Mouse (Mus musculus): ENCODE measurements at regions not wholly inside any gene's neighbourhood (a gene's known extent, or its start where the extent isn't known, plus 50 kb on each side); places are given as distances from the start of the nearest gene placed in this dataset.

- peak; percentile 69 for DNase-seq (ENCODE audit: extremely low spot score)
These were observed 56.3 kb upstream of the Mctp2 start for GRCm38 (mm10) chr7:72362690-72363089.

GRCm38 (mm10) chr7:72391323-72391722 is 84.9 kb upstream of the Mctp2 start:
- DNase-seq (ENCODE audit: extremely low spot score): peak; percentile 54

DNA sequence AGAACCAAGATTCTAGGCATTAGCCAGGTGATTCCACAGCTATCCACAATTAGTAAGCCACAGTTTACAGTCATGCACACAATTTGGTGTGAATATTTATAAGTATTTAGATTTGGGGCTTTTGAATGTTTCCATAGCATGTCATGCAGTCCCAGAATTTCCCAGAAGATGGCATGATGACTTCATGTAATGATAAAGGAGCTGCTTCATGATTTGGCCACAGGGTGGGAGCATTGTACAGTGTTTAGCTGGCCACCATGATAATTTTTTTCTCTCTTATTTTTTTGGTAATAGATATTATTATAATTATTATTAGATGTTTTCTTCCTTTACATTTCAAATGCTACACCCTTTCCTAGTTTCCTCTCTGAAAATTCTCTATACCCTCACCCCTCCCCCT is 93.6 kb upstream of the Mctp2 start:
- DNase-seq (ENCODE audit: extremely low spot score): peak; percentile 47

GRCm38 (mm10) chr7:72406131-72406530 is 99.7 kb upstream of the Mctp2 start:
- DNase-seq (ENCODE audit: extremely low spot score): no peak

DNA sequence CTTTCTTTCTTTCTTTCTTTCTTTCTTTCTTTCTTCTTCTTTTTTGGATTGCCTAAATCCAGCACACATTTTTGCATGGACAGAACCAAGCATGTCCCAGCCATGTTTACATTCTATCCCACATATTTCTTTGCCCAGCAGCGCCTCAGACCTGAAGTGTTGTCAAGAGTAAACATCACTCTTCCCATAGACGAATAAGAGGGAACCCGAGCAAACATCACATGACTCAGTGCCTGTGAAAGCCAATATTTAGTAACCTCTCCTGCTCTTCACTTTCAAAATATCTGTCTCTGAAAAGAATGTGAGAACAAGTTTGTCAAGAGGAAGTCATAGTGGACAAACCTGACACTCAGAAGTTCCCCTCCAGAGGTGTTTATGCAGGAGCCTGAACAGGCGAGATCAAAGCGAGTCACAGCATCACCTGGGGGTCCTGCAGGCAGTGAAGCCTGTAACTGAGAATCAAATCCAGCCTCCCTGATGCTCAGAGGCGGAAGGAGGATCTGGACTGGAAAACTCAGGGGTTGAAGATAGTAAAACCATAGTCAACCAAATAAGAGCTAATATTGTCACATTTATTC is 102.1 kb upstream of the Mctp2 start:
- no peak for DNase-seq (ENCODE audit: extremely low spot score)

GRCm38 (mm10) chr7:72438552-72438951 is 132.1 kb upstream of the Mctp2 start:
- no peak for DNase-seq (ENCODE audit: extremely low spot score)

DNA sequence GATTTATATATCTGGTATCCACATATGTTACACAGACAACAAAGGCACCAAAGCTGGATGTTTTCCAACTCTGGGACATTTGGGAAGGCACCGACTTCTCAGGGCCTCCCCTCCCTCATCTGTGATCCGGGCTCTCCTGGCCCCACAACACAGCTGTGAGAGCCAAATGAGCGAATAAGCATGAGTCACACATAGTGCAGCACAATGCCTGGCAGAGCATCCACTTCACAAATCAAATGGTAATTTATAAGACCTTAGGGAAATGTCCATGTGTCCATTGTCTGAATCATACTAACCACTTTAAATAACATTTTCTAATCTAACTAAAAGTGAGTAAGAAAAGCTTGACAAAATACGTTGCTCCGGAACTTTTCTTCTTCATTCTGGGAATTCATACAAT is 135.6 kb upstream of the Mctp2 start:
- no peak for DNase-seq (ENCODE audit: extremely low spot score)

- no peak for DNase-seq (ENCODE audit: extremely low spot score)
These were observed 137.6 kb upstream of the Mctp2 start for GRCm38 (mm10) chr7:72444016-72444415.

- no peak for DNase-seq (ENCODE audit: extremely low spot score)
These were observed 138.4 kb upstream of the Mctp2 start for GRCm38 (mm10) chr7:72444792-72445191.

DNA sequence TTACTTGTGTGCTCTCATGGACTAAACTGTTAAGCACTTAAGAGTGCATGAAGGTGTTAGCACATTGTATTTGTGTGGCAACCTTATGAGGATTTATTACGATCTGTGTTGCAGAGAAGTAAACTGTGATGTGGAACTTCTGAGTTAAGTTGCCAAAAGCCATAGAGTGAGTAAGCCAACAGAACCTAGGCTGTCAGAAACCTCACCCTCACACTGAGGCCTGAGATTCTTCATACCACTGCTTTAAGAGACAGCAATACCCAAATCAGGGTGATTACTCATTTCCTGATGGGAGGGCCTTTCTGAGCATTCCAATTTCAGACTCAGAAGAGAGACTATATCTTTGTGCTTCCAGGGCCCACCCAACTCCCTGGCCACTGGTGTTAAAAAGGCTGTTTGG is 140.5 kb upstream of the Mctp2 start:
- DNase-seq (ENCODE audit: extremely low spot score): no peak

DNA sequence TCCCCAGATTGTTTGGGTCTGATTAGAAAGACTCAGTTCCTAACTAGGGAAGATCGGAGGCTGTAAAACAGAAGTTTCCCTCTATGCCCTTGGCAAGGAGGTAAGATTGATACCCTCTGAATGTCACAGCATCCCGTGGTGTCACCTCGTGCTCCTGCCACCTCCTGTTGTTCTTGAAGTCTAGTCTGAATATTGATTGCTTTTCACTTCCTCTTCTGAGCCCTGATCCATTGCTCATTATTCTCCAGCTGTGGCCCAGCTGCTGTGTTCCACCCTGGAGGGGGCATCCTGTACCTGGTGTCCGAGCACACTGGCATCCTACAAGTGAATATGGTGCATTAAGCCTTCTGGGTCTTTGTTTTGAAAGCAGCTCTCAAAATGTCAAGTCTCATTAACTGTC is 156.6 kb upstream of the Mctp2 start:
- DNase-seq (ENCODE audit: extremely low spot score): no peak

DNA sequence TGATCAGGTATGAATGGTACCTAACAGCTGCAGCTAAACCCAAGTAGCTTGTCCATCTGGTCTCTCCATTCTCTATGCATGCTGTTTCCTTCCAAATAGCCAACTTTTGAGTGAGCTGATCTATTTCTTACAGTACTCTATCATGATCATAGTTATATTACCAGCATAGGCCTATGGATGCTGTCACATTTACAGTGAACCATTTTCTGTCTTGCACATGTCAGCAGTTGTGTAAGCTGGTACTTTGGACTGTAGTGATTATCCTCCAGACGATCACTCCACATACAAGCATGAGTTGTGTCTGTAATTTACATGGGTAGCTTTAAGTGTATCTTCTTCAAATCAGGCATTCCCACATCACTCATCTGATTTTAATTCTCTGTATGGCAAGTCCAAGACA is 158.2 kb upstream of the Mctp2 start:
- DNase-seq (ENCODE audit: extremely low spot score): no peak

DNA sequence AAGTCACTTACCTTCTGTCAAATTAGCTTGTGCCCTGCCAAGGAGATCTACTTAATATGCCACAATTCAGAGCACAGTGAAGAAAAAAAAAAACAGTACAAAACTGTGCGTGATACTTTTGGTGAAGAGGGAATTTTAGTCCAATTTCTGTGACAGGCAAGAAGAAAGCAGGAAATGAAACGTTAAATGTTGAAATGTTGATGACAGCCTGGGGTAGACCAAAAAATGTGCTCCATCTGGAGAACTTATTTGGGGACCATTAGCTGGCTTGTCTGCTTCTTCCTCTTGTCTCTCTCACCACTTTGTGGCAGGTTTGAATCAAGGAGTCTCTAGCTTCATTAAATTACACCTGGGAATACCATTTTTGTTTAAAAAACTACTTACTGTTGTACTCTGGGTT is 163.3 kb upstream of the Mctp2 start:
- no peak for DNase-seq (ENCODE audit: extremely low spot score)

DNA sequence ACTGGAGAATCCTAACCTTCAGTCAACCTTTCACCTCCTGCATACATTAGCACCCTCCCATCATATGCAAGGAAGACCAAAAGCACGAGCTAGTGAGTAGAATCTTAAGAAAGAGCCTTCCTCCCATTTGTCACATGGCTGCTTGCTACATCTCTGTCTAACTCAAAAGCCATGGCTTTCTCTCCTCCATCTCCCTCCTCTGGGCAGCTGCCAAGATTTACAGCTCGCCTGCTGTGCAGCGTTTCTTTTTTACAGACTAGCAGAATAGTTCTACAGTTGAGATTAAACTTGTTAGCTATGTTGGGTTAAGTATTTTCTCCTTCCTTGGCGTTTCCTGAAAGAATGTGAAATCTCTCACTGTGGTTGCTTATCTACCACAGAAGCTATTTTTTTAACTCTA is 168.3 kb upstream of the Mctp2 start:
- no peak for DNase-seq (ENCODE audit: extremely low spot score)

DNA sequence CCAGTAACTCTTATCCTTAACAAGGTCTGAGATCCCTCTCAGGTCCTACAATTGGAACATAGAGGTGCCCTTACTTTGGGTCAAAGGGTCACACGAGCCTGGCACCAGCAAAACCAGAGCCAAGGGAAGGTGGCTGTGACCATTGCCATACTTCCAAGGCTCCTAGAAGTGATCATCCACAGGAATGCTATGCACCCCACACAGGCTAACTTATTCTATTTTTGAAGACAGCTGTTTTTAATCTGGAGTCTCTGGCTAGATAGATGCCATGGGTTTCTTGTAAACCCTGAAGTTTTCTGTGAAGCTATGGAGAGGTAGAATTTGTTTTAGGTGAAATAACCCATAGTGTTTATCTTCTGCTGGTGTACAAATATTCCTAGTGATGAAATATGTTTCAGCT is 172.5 kb upstream of the Mctp2 start:
- no peak for DNase-seq (ENCODE audit: extremely low spot score)

DNA sequence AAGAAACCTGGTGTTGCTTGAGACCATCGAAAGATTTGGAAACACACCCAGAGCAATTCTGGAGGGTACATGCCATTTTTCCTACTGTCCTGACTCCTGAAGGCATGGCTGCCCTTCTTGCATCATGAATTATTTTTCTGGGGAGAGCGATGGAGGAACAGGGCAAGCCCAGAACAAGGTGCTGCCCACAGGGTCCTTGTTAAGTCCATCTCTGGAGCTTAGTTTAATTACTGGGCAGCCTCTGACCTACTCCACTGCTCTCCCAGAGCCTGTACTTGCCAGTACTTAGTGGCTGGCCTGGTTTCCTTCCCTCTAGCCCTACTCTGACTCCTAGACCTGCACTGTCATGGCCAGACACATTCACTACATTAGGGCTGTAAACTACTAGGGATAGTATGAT is 174.9 kb upstream of the Mctp2 start:
- DNase-seq (ENCODE audit: extremely low spot score): no peak

- no peak for DNase-seq (ENCODE audit: extremely low spot score)
These were observed 183.8 kb upstream of the Mctp2 start for GRCm38 (mm10) chr7:72490161-72490560.

GRCm38 (mm10) chr7:72493292-72493691 is 186.9 kb upstream of the Mctp2 start:
- DNase-seq (ENCODE audit: extremely low spot score): no peak

GRCm38 (mm10) chr7:72496933-72497631 is 190.7 kb upstream of the Mctp2 start:
- no peak for DNase-seq (ENCODE audit: extremely low spot score)

GRCm38 (mm10) chr7:72498562-72499230 is 192.3 kb upstream of the Mctp2 start:
- no peak for DNase-seq (ENCODE audit: extremely low spot score)

GRCm38 (mm10) chr7:72499788-72500187 is 193.4 kb upstream of the Mctp2 start:
- no peak for DNase-seq (ENCODE audit: extremely low spot score)

GRCm38 (mm10) chr7:72500190-72500589 is 193.8 kb upstream of the Mctp2 start:
- no peak for DNase-seq (ENCODE audit: extremely low spot score)

DNA sequence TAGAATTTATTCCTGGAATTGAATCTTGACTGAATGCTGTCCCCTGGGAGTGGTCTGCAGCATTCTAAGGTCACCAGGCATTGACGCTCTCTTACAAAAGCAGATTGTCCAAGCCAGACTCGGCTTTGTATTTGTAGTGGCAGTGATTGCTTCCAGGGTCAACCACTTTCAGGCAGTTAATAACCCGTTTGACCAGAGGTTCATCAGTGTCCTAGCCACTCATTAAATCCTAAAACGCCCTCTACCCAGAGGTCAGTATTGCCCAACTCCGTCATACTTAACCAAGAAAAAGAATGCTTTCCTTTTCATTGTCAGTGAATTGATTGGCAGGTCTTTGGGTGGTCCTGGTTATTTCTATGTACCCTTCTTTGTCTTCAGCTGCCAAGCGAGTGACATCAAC is 194.6 kb upstream of the Mctp2 start:
- DNase-seq (ENCODE audit: extremely low spot score): peak; percentile 18
